Mouse (Mus musculus) spleen, postnatal 4 days (tissue): ENCODE measurements around the gene Soat1.
"Not testable (repeated sequence)": the region's sequence is repeated elsewhere in the genome, so short reads cannot be mapped to it uniquely, and the experiment has no call there.

Experiments
- DNase-seq, 2 experiments: peaks; one replicate each; pipeline ENCODE4 v3.0.0; 2022; ENCODE audit warnings: low spot score in 2 of 2

Soat1 gene

DNA sequence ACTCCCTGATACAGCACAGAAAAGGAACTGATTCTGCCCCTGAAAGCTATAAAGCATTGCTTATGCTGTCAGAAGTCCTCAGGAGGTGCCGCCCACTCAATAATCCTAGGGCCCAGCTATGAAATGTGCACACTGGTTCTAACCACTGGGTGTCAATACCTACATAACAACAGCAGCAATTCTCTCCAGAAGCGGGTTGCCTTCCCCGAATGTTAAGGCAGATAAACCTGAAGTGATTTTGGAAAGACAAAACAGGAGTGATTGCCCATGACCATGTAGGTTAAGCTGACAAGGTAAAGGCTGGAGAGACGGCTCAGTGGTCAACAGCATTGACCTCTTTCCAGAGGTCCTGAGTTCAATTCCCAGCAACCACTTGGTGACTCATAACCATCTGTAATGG lies 48.4 kb downstream of the Soat1 start:
- no peak for DNase-seq

DNA sequence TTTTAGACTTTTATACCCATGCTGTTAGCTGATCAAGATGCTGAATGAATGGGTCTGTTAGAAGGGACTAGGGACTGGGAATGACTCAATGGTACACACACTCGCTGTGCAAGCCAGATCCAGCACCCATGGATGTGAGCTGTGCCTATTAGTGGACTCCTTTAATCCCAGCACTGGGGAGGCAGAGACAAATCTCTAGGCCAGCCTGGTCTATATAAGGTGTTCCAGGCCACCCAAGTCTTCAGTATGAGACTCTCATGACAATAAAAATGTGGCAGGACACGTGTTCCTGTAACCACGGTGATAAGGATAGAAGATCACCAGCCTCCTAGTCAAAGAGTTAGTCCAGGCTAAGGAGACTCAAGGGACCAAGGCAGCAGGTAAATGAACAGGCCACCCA lies 50.1 kb downstream of the Soat1 start:
- no peak for DNase-seq

GRCm38 (mm10) chr1:156423493-156423892 lies 50.6 kb downstream of the Soat1 start:
- no peak for DNase-seq

- no peak for DNase-seq
Observed at GRCm38 (mm10) chr1:156422856-156423255, 51.3 kb downstream of the Soat1 start.

DNA sequence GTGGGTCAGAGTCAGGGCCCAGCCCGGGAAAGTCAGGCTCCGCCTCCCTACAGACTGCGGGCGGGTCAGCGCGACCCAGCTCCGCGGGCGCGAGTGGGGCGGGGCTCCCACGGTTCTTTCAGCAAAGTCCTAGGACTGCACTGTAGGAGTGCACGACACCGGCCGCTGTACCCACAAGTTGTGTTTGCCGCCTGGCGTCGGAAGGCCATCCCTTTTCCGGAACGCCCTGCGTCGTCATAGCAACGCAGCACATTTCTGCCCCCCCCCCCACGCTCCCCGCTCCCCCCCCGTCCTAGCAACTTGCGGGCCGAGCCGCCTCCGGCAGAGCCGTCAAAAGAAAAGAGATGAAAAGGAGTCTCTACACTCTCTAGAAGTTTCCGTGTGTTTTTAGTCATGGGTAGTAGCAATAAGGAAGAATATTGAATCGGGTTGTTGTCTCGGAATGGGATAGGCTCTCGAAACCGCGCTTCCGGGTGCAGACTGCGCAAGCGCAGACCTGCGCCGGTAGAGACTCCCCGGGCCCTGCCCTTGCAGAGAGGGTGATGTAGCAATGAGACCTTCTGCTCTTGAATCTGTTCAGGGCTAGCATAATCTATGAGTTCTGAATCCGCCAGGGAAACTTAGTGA lies 53.3 kb downstream of the Soat1 start, which contains the start of gene Axdnd1:
Axdnd1 (minus strand) TSS at position 489 of the 627 bp plus-strand sequence.
- peak; percentile 84 to 92 for DNase-seq

GRCm38 (mm10) chr1:156418170-156418569 lies 56.0 kb downstream of the Soat1 start:
- peak in 1 of 2 experiments; percentile 28 for DNase-seq

DNA sequence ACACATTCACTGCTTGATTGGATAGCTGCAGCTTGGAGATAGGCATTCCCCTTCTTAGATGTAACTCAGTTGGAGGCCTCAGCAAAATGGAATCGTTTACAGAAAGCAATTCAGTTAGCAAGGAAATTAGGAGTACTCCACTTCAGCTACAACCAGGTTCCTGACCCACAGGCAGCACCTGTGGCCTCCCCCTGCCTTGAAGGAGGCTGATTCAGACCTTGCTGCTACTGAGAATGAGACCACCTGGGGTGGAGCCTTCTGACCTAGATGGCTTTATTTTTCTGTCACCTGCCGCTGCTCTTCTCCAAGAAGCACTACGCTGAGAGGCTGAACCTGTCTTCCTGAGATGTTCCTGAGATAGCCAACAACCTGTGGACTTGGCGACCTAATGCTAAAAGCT lies 65.6 kb downstream of the Soat1 start:
- DNase-seq = no peak

GRCm38 (mm10) chr1:156408004-156408403 lies 66.1 kb downstream of the Soat1 start:
- DNase-seq = no peak

GRCm38 (mm10) chr1:156403251-156403650 lies 70.9 kb downstream of the Soat1 start:
- DNase-seq = no peak

DNA sequence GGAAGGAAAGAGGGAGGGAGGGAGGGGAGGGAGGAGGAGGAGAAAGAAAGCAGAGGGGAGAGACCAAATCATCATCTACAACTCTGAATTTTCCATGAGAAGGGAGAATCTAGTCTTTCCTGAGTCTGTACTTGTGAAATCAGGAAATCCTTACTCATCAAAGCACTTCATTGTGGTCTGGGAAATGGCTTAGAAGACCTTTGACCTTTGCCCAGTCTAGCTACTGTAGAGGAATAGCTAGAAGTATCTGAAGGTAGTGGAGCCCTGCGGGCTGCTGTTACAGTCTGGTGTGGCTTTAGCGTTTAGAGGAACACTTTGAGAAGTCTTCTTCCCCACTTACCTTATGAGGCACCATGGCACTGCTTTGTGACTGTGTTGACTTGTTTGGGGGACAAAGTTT lies 71.6 kb downstream of the Soat1 start:
- no peak for DNase-seq

DNA sequence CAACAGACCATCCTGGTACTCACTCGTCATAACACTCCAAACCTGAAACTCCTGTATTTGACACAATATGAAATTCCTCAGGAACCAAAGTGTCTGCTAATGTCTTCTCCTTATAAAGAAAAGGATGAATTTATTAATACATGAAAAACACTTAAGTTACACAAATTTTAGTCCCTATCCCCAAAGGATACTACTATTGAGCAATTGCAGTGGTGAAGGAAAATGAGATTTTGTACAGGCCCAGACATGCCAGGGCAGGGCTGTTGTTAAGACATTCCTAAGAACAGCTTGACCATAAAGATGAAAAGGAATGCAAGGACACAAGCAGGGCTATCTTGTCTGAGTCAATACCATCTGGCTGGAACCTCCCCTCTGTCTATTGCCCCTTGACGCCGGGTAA lies 74.0 kb downstream of the Soat1 start:
- DNase-seq = not testable (repeated sequence)

- no peak for DNase-seq
Observed at GRCm38 (mm10) chr1:156393148-156393547, 81.0 kb downstream of the Soat1 start.

- no peak for DNase-seq
Observed at GRCm38 (mm10) chr1:156386880-156387279, 87.3 kb downstream of the Soat1 start.

DNA sequence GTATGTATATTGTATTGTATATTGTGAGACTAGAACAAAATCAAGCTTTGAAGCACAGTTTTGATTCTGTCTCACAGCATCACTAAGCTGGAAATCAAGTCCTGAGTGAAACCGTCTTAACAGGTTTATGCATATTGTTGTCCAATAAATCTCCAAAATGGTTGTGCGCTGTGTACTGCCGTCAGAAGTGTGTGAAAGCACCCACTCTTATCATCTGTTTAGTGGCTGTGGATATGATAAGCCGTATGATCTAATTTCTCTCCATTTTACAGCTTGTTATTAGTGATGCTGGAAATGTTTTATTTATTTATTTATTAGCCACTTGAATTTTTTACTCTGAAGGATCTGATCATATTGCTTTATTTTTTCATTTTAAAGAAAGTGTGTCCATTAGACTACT lies 87.9 kb downstream of the Soat1 start:
- DNase-seq = no peak

DNA sequence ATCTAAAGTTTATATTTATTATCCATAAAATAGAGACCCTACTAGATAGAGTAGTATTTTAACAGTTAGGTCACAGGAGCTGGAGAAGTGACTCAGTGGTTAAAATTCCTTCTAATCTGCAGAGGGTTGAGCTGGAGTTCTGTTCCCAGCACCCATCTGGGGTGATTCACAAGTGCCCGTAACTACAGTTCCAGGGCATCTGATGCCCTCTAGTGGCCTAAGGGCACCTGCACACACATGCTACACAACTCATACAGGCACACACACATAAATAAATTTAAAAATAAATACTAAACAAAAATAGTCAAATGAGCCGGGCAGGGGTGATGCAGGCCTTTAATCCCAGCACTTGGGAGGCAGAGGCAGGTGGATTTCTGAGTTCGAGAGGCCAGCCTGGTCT lies 92.9 kb downstream of the Soat1 start:
- no peak for DNase-seq
